Mouse (Mus musculus) left cerebral cortex, postnatal 10 days (tissue): ENCODE results near the gene Nin. TPM values are rescaled to one million over a fixed set of nuclear protein-coding genes. Genes with fewer than 3 reads are reported as not detected.

Experiments used
- DNase-seq, 2 experiments: peaks; one replicate each; pipeline ENCODE4 v3.0.0; 2021 to 2022; ENCODE audit warnings: low spot score in 2 of 2, mixed read lengths in 1 of 2; ENCODE audit errors: extremely low spot score in 1 of 2
- intact Hi-C: fragments of 180-260 bp; cut with DNase I; formaldehyde crosslinking; loops from one replicate; pipeline ENCODE4 v1.15.1; 2025
- total RNA-seq, 2 experiments: library from RNA; stranded (reverse); gene quantifications; 2 replicates each; pipeline ENCODE4 v1.2.3; 2021

The Nin gene
- total RNA-seq, 2 experiments from 2014 or later, result 49.2 to 51.8 TPM

GRCm38 (mm10) chr12:69985546-69985945, 128.0 kb downstream of the Nin start:
- intact Hi-C loops, result loop anchor here (1.0 to 10.0 kb wide), 2 partner anchors 35 to 159 kb away; no protein-coding TSS in a partner anchor
- no peak for DNase-seq

GRCm38 (mm10) chr12:69982874-69983273, 130.6 kb downstream of the Nin start:
- intact Hi-C loops, result loop anchor here (10.0 kb wide), 1 partner anchor 162 kb away; no protein-coding TSS in a partner anchor
- DNase-seq, result no peak

GRCm38 (mm10) chr12:69977376-69977998, 136.0 kb downstream of the Nin start:
- DNase-seq, result no peak
- intact Hi-C loops, result no loop called here

- intact Hi-C loops, result no loop called here
- no peak for DNase-seq
These were observed 136.8 kb downstream of the Nin start for GRCm38 (mm10) chr12:69976688-69977087.

- intact Hi-C loops, result no loop called here
- DNase-seq, result no peak
These were observed 139.9 kb downstream of the Nin start for GRCm38 (mm10) chr12:69973666-69974065.

GRCm38 (mm10) chr12:69968154-69968553, 145.4 kb downstream of the Nin start:
- intact Hi-C loops, result no loop called here
- DNase-seq, result no peak

- DNase-seq, result no peak
- intact Hi-C loops, result no loop called here
These were observed 146.4 kb downstream of the Nin start for GRCm38 (mm10) chr12:69967112-69967511.

- intact Hi-C loops, result no loop called here
- no peak for DNase-seq
These were observed 147.4 kb downstream of the Nin start for GRCm38 (mm10) chr12:69966071-69966470.

GRCm38 (mm10) chr12:69965644-69966043, 147.9 kb downstream of the Nin start:
- DNase-seq, result no peak
- intact Hi-C loops, result no loop called here

GRCm38 (mm10) chr12:69963141-69963540, 150.4 kb downstream of the Nin start:
- no peak for DNase-seq
- intact Hi-C loops, result loop anchor here (5.0 kb wide), 1 partner anchor 99 kb away; no protein-coding TSS in a partner anchor

GRCm38 (mm10) chr12:69962468-69962867, 151.0 kb downstream of the Nin start:
- DNase-seq, result peak; percentile 36 to 69

More at GRCm38 (mm10) chr12:69962468-69962867, 151.0 kb downstream of the Nin start:
- intact Hi-C loops, result loop anchor here (5.0 kb wide), 1 partner anchor 100 kb away; no protein-coding TSS in a partner anchor

Other genes with a start within 250 kb of the Nin start
- gene Atl1, start 221.1 kb downstream of the Nin start, total RNA-seq, result 100 to 1,000 TPM; 225 to 235 TPM
- 10 to 100 TPM; 39.2 to 40.4 TPM for gene Map4k5, start 220.5 kb downstream of the Nin start, total RNA-seq
- gene Sav1, start 126.7 kb downstream of the Nin start, total RNA-seq, result 10 to 100 TPM; 19.4 to 19.8 TPM
- gene Abhd12b, start 40.4 kb upstream of the Nin start, total RNA-seq, result not detected
- 1 to 10 TPM; 2.9 to 4.4 TPM for gene Pygl, start 117.8 kb upstream of the Nin start, total RNA-seq
- 100 to 1,000 TPM; 336 to 347 TPM for gene Trim9, start 233.9 kb upstream of the Nin start, total RNA-seq